Mouse (Mus musculus) ES-E14 (cell line): ENCODE measurements around the gene Cep170.

Experiments used
- CHD2 ChIP-seq: IDR thresholded peaks from 2 replicates; pipeline ENCODE4 v1.6.1; 2014; ENCODE audit warnings: mild to moderate bottlenecking, low read depth, low read length, inconsistent platforms
- MAFK ChIP-seq: IDR thresholded peaks from 2 replicates; pipeline ENCODE4 v1.6.1; 2014; ENCODE audit warnings: mild to moderate bottlenecking, low read depth, low read length, inconsistent platforms; ENCODE audit not compliant: insufficient read depth
- ZC3H11A ChIP-seq: IDR thresholded peaks from 2 replicates; pipeline ENCODE4 v1.6.1; 2012; ENCODE audit warnings: low read depth, mild to moderate bottlenecking, inconsistent platforms, low read length, borderline replicate concordance
- ZNF384 ChIP-seq: IDR thresholded peaks from 2 replicates; pipeline ENCODE4 v1.6.1; 2012; ENCODE audit warnings: low read depth, low read length, inconsistent platforms

GRCm38 (mm10) chr1:176849377-176849776 lies 35.5 kb upstream of the Cep170 start:
- TF ChIP-seq CHD2 (no peak), ZC3H11A (no peak), ZNF384 (no peak), MAFK (no peak)
